Mouse (Mus musculus): ENCODE measurements around the gene Slit3. TPM values are rescaled to one million over a fixed set of nuclear protein-coding genes. Genes with fewer than 3 reads are reported as not detected.

Gene Slit3
- total and polyA plus RNA-seq, 3 experiments: 0.76 TPM; not detected in 2

GRCm38 (mm10) chr11:35244526-35244925 is 123.5 kb downstream of the Slit3 start:
- no peaks in the 10 kb centered on the region for H3K36me3 ChIP-seq (replicated peaks)
- TF ChIP-seq POLR2AphosphoS5 (IDR thresholded peaks at IDR 0.05; ENCODE audit: insufficient replicate concordance, low read depth, low read length): no peak
- H3K9me3 ChIP-seq (replicated peaks): peaks cover 60% of the 10 kb centered on the region
- no peaks in the 10 kb centered on the region for H3K27me3 ChIP-seq (ENCODE audit: insufficient read depth, low read length)
- no peak for DNase-seq (ENCODE audit: low spot score)
- no peaks in the 10 kb centered on the region for H3K4me1 ChIP-seq (ENCODE audit: insufficient read depth, low read depth, low read length)
- ATAC-seq (ENCODE audit: extremely low read depth, insufficient number of reproducible peaks, low FRiP score, poor library complexity, severe bottlenecking): no peak
- H3K4me3 ChIP-seq (ENCODE audit: low read depth, low read length): no peak overlapping the region

- H3K27me3 ChIP-seq (ENCODE audit: insufficient read depth, low read length): no peaks in the 10 kb centered on the region
- ATAC-seq (ENCODE audit: extremely low read depth, insufficient number of reproducible peaks, low FRiP score, poor library complexity, severe bottlenecking) (no peak), DNase-seq (ENCODE audit: low spot score) (no peak)
- peaks cover 53% of the 10 kb centered on the region for H3K9me3 ChIP-seq (replicated peaks)
- TF ChIP-seq GATA2 (IDR thresholded peaks at IDR 0.05; ENCODE audit: borderline replicate concordance, low read depth, low read length) (no peak), CTCF (IDR thresholded peaks at IDR 0.05; ENCODE audit: low read depth, low read length) (no peak), TAL1 (conservative IDR thresholded peaks at IDR 0.05; ENCODE audit: low read depth, low read length) (no peak), GATA1 (IDR thresholded peaks at IDR 0.05; ENCODE audit: borderline replicate concordance, low read length) (no peak), POLR2AphosphoS5 (IDR thresholded peaks at IDR 0.05; ENCODE audit: insufficient replicate concordance, low read depth, low read length) (no peak)
- no peaks in the 10 kb centered on the region for H3K4me1 ChIP-seq (ENCODE audit: insufficient read depth, low read depth, low read length)
- H3K36me3 ChIP-seq (replicated peaks): no peaks in the 10 kb centered on the region
- no peak overlapping the region for H3K4me3 ChIP-seq (ENCODE audit: low read depth, low read length)
These were observed 125.6 kb downstream of the Slit3 start for GRCm38 (mm10) chr11:35246623-35247022.

- ATAC-seq (ENCODE audit: extremely low read depth, insufficient number of reproducible peaks, low FRiP score, poor library complexity, severe bottlenecking) (no peak), DNase-seq (ENCODE audit: low spot score) (no peak)
- TF ChIP-seq POLR2AphosphoS5 (IDR thresholded peaks at IDR 0.05; ENCODE audit: insufficient replicate concordance, low read depth, low read length) (no peak), TAL1 (conservative IDR thresholded peaks at IDR 0.05; ENCODE audit: low read depth, low read length) (no peak)
- H3K4me1 ChIP-seq (ENCODE audit: insufficient read depth, low read depth, low read length): no peaks in the 10 kb centered on the region
- H3K4me3 ChIP-seq (ENCODE audit: low read depth, low read length): no peak overlapping the region
- peaks cover 56% of the 10 kb centered on the region for H3K9me3 ChIP-seq (replicated peaks)
- no peaks in the 10 kb centered on the region for H3K36me3 ChIP-seq (replicated peaks)
- H3K27me3 ChIP-seq (ENCODE audit: insufficient read depth, low read length): no peaks in the 10 kb centered on the region
These were observed 127.1 kb downstream of the Slit3 start for GRCm38 (mm10) chr11:35248088-35248487.

GRCm38 (mm10) chr11:35250871-35251418 is 129.9 kb downstream of the Slit3 start:
- Histone ChIP-seq H3K4me1 (ENCODE audit: insufficient read depth, low read depth, low read length) (no peaks in the 10 kb centered on the region), H3K36me3 (replicated peaks) (no peaks in the 10 kb centered on the region), H3K27me3 (ENCODE audit: insufficient read depth, low read length) (no peaks in the 10 kb centered on the region), H3K9me3 (replicated peaks) (peaks cover 66% of the 10 kb centered on the region), H3K4me3 (ENCODE audit: low read depth, low read length) (no peak overlapping the region)
- ATAC-seq (ENCODE audit: extremely low read depth, insufficient number of reproducible peaks, low FRiP score, poor library complexity, severe bottlenecking) (no peak), DNase-seq (ENCODE audit: low spot score) (no peak)
- TF ChIP-seq POLR2AphosphoS5 (IDR thresholded peaks at IDR 0.05; ENCODE audit: insufficient replicate concordance, low read depth, low read length) (no peak), TAL1 (conservative IDR thresholded peaks at IDR 0.05; ENCODE audit: low read depth, low read length) (no peak), CTCF (IDR thresholded peaks at IDR 0.05; ENCODE audit: low read depth, low read length) (no peak), GATA2 (IDR thresholded peaks at IDR 0.05; ENCODE audit: borderline replicate concordance, low read depth, low read length) (no peak), GATA1 (IDR thresholded peaks at IDR 0.05; ENCODE audit: borderline replicate concordance, low read length) (no peak)

- Histone ChIP-seq H3K27me3 (ENCODE audit: insufficient read depth, low read length) (no peaks in the 10 kb centered on the region), H3K9me3 (replicated peaks) (peaks cover 68% of the 10 kb centered on the region), H3K36me3 (replicated peaks) (no peaks in the 10 kb centered on the region), H3K4me3 (ENCODE audit: low read depth, low read length) (no peak overlapping the region), H3K4me1 (ENCODE audit: insufficient read depth, low read depth, low read length) (no peaks in the 10 kb centered on the region)
- TF ChIP-seq GATA2 (IDR thresholded peaks at IDR 0.05; ENCODE audit: borderline replicate concordance, low read depth, low read length): no peak
- TF ChIP-seq TAL1 (conservative IDR thresholded peaks at IDR 0.05; ENCODE audit: low read depth, low read length): no peak
- DNase-seq (ENCODE audit: low spot score) (no peak), ATAC-seq (ENCODE audit: extremely low read depth, insufficient number of reproducible peaks, low FRiP score, poor library complexity, severe bottlenecking) (no peak)
These were observed 130.9 kb downstream of the Slit3 start for GRCm38 (mm10) chr11:35251910-35252309.

- ATAC-seq (ENCODE audit: extremely low read depth, insufficient number of reproducible peaks, low FRiP score, poor library complexity, severe bottlenecking) (no peak), DNase-seq (ENCODE audit: low spot score) (no peak)
- H3K27me3 ChIP-seq (ENCODE audit: insufficient read depth, low read length): no peaks in the 10 kb centered on the region
- H3K4me3 ChIP-seq (ENCODE audit: low read depth, low read length): no peak overlapping the region
- no peak for TF ChIP-seq GATA2 (IDR thresholded peaks at IDR 0.05; ENCODE audit: borderline replicate concordance, low read depth, low read length)
- TF ChIP-seq TAL1 (conservative IDR thresholded peaks at IDR 0.05; ENCODE audit: low read depth, low read length): no peak
- TF ChIP-seq GATA1 (IDR thresholded peaks at IDR 0.05; ENCODE audit: borderline replicate concordance, low read length): no peak
- no peak for TF ChIP-seq POLR2AphosphoS5 (IDR thresholded peaks at IDR 0.05; ENCODE audit: insufficient replicate concordance, low read depth, low read length)
- TF ChIP-seq CTCF (IDR thresholded peaks at IDR 0.05; ENCODE audit: low read depth, low read length): no peak
- H3K9me3 ChIP-seq (replicated peaks): peaks cover 71% of the 10 kb centered on the region
- H3K36me3 ChIP-seq (replicated peaks): no peaks in the 10 kb centered on the region
- no peaks in the 10 kb centered on the region for H3K4me1 ChIP-seq (ENCODE audit: insufficient read depth, low read depth, low read length)
These were observed 136.3 kb downstream of the Slit3 start for GRCm38 (mm10) chr11:35257351-35257750.

GRCm38 (mm10) chr11:35261562-35262087 is 140.6 kb downstream of the Slit3 start:
- H3K27me3 ChIP-seq (ENCODE audit: insufficient read depth, low read length): no peaks in the 10 kb centered on the region
- H3K4me1 ChIP-seq (ENCODE audit: insufficient read depth, low read depth, low read length): no peaks in the 10 kb centered on the region
- no peak overlapping the region for H3K4me3 ChIP-seq (ENCODE audit: low read depth, low read length)
- TF ChIP-seq GATA2 (IDR thresholded peaks at IDR 0.05; ENCODE audit: borderline replicate concordance, low read depth, low read length): no peak
- no peak for TF ChIP-seq POLR2AphosphoS5 (IDR thresholded peaks at IDR 0.05; ENCODE audit: insufficient replicate concordance, low read depth, low read length)
- no peak for TF ChIP-seq CTCF (IDR thresholded peaks at IDR 0.05; ENCODE audit: low read depth, low read length)
- TF ChIP-seq GATA1 (IDR thresholded peaks at IDR 0.05; ENCODE audit: borderline replicate concordance, low read length): no peak
- no peak for TF ChIP-seq TAL1 (conservative IDR thresholded peaks at IDR 0.05; ENCODE audit: low read depth, low read length)
- ATAC-seq (ENCODE audit: extremely low read depth, insufficient number of reproducible peaks, low FRiP score, poor library complexity, severe bottlenecking) (no peak), DNase-seq (ENCODE audit: low spot score) (no peak)
- no peaks in the 10 kb centered on the region for H3K36me3 ChIP-seq (replicated peaks)
- H3K9me3 ChIP-seq (replicated peaks): peaks cover 50% of the 10 kb centered on the region

Data from G1E (cell line).